Mouse (Mus musculus) CH12.LX (cell line): Measurements from ENCODE around the gene Wnk2. TPM values are rescaled to one million over a fixed set of nuclear protein-coding genes. Genes with fewer than 3 reads are reported as not detected.
"Not testable (repeated sequence)": the region's sequence is repeated elsewhere in the genome, so short reads cannot be mapped to it uniquely, and the experiment has no call there.

Source experiments
- DNase-seq: peaks from one replicate; pipeline ENCODE4 v3.0.0-alpha.2; 2013; ENCODE audit errors: extremely low read depth
- H3K27ac ChIP-seq: 2 replicates; pipeline ENCODE4 v1.5.1; 2012; ENCODE audit warnings: low read depth, mild to moderate bottlenecking, control low read depth, moderate library complexity; ENCODE audit not compliant: insufficient read depth
- H3K27me3 ChIP-seq: replicated peaks from 2 replicates; pipeline ENCODE3; 2012; ENCODE audit warnings: inconsistent platforms
- H3K36me3 ChIP-seq, 2 experiments: replicated peaks in 1 of 2; 2 replicates each; pipeline versions ENCODE3 to v1.6.1; 2012; ENCODE audit warnings: inconsistent platforms in 1 of 2, low read length in 1 of 2, mild to moderate bottlenecking in 1 of 2, mixed read lengths in 1 of 2, moderate library complexity in 1 of 2; ENCODE audit not compliant: control insufficient read depth in 1 of 2, insufficient read depth in 1 of 2
- H3K4me1 ChIP-seq, 2 experiments: 2 replicates each; pipeline ENCODE4 v1.6.1; 2012; ENCODE audit warnings: inconsistent platforms in 1 of 2, moderate library complexity in 1 of 2; ENCODE audit not compliant: insufficient read depth in 2 of 2, control insufficient read depth in 1 of 2
- H3K4me2 ChIP-seq: 2 replicates; pipeline ENCODE4 v1.6.1; 2012; ENCODE audit warnings: low read depth, mild to moderate bottlenecking, control low read depth; ENCODE audit not compliant: poor library complexity, insufficient read depth, severe bottlenecking
- H3K4me3 ChIP-seq, 3 experiments: fragments of 150-350 bp in 1 of 3; sonication (generic) in 1 of 3; replicated peaks in 1 of 3; 2 replicates each; pipeline versions ENCODE3 to v1.5.1; 2011 to 2012; ENCODE audit warnings: low read depth in 2 of 3, low read length in 2 of 3, mild to moderate bottlenecking in 2 of 3, moderate library complexity in 2 of 3, control low read depth in 1 of 3, improper control_type of control experiment in 1 of 3, inconsistent platforms in 1 of 3, mixed read lengths in 1 of 3; ENCODE audit not compliant: poor library complexity in 1 of 3
- H3K79me2 ChIP-seq: replicated peaks from 2 replicates; pipeline ENCODE4 v1.6.1; 2012; ENCODE audit warnings: mild to moderate bottlenecking, moderate library complexity; ENCODE audit not compliant: control insufficient read depth, poor library complexity, insufficient read depth, severe bottlenecking; ENCODE audit errors: extremely low read depth
- H3K9ac ChIP-seq: 2 replicates; pipeline ENCODE4 v1.6.1; 2012; ENCODE audit warnings: low read depth, mild to moderate bottlenecking, control low read depth, moderate library complexity; ENCODE audit not compliant: insufficient read depth
- H3K9me3 ChIP-seq: replicated peaks from 2 replicates; pipeline ENCODE3; 2012; ENCODE audit warnings: low read length, inconsistent platforms, mixed read lengths
- BHLHE40 ChIP-seq: IDR thresholded peaks from 2 replicates; pipeline ENCODE4 v1.6.1; 2011; ENCODE audit warnings: mild to moderate bottlenecking, low read depth, low read length, improper control_type of control experiment
- CHD1 ChIP-seq: IDR thresholded peaks from 2 replicates; pipeline ENCODE4 v1.6.1; 2012; ENCODE audit warnings: low read depth, low read length, improper control_type of control experiment, inconsistent platforms
- CTCF ChIP-seq, 2 experiments: IDR thresholded peaks in 1 of 2; conservative IDR thresholded peaks in 1 of 2; 2 replicates each; pipeline ENCODE4 v1.5.1; 2011 to 2012; ENCODE audit warnings: low read depth in 2 of 2, low read length in 2 of 2, improper control_type of control experiment in 1 of 2, inconsistent platforms in 1 of 2, mild to moderate bottlenecking in 1 of 2, moderate library complexity in 1 of 2
- E2F4 ChIP-seq: IDR thresholded peaks from 2 replicates; pipeline ENCODE4 v1.6.1; 2011; ENCODE audit warnings: low read depth, low read length, improper control_type of control experiment; ENCODE audit not compliant: insufficient replicate concordance
- ELF1 ChIP-seq: IDR thresholded peaks from 2 replicates; pipeline ENCODE4 v1.6.1; 2014; ENCODE audit warnings: low read depth, mild to moderate bottlenecking, inconsistent platforms, low read length, improper control_type of control experiment
- ETS1 ChIP-seq: conservative IDR thresholded peaks from 2 replicates; pipeline ENCODE4 v1.6.1; 2012; ENCODE audit warnings: low read depth, mild to moderate bottlenecking, inconsistent platforms, low read length, improper control_type of control experiment, moderate library complexity
- GABPA ChIP-seq: IDR thresholded peaks from 2 replicates; pipeline ENCODE4 v1.6.1; 2012; ENCODE audit warnings: low read depth, low read length, improper control_type of control experiment, inconsistent platforms; ENCODE audit not compliant: insufficient replicate concordance
- JUN ChIP-seq: IDR thresholded peaks from 2 replicates; pipeline ENCODE4 v1.6.1; 2011; ENCODE audit warnings: low read depth, mild to moderate bottlenecking, low read length, improper control_type of control experiment, moderate library complexity; ENCODE audit not compliant: insufficient read depth
- JUND ChIP-seq: conservative IDR thresholded peaks from 2 replicates; pipeline ENCODE4 v1.6.1; 2011; ENCODE audit warnings: low read depth, low read length, improper control_type of control experiment
- KAT2A ChIP-seq: IDR thresholded peaks from 2 replicates; pipeline ENCODE4 v1.6.1; 2012; ENCODE audit warnings: low read length, improper control_type of control experiment, inconsistent platforms; ENCODE audit not compliant: insufficient replicate concordance
- MAX ChIP-seq: IDR thresholded peaks from 2 replicates; pipeline ENCODE4 v1.6.1; 2011; ENCODE audit warnings: low read length, improper control_type of control experiment
- MXI1 ChIP-seq: IDR thresholded peaks from 2 replicates; pipeline ENCODE4 v1.6.1; 2011; ENCODE audit warnings: mild to moderate bottlenecking, low read depth, low read length, improper control_type of control experiment
- NELFE ChIP-seq: IDR thresholded peaks from 2 replicates; pipeline ENCODE4 v1.6.1; 2011; ENCODE audit warnings: low read depth, low read length, improper control_type of control experiment
- NRF1 ChIP-seq: IDR thresholded peaks from 2 replicates; pipeline ENCODE4 v1.6.1; 2014; ENCODE audit warnings: low read depth, mild to moderate bottlenecking, inconsistent platforms, low read length, improper control_type of control experiment, moderate library complexity
- POLR2AphosphoS2 ChIP-seq: IDR thresholded peaks from 2 replicates; pipeline ENCODE4 v1.6.1; 2011; ENCODE audit warnings: low read depth, low read length, improper control_type of control experiment
- RAD21 ChIP-seq: IDR thresholded peaks from 2 replicates; pipeline ENCODE4 v1.6.1; 2011; ENCODE audit warnings: low read depth, mild to moderate bottlenecking, low read length, improper control_type of control experiment, moderate library complexity
- SIN3A ChIP-seq: IDR thresholded peaks from 2 replicates; pipeline ENCODE4 v1.6.1; 2012; ENCODE audit warnings: low read length, improper control_type of control experiment, inconsistent platforms
- SMC3 ChIP-seq: IDR thresholded peaks from 2 replicates; pipeline ENCODE4 v1.6.1; 2011; ENCODE audit warnings: low read depth, low read length, improper control_type of control experiment
- UBTF ChIP-seq: IDR thresholded peaks from 2 replicates; pipeline ENCODE4 v1.6.1; 2012; ENCODE audit warnings: low read depth, mild to moderate bottlenecking, inconsistent platforms, low read length, improper control_type of control experiment, moderate library complexity
- ZMIZ1 ChIP-seq: IDR thresholded peaks from 2 replicates; pipeline ENCODE4 v1.6.1; 2012; ENCODE audit warnings: low read depth, mild to moderate bottlenecking, inconsistent platforms, low read length, improper control_type of control experiment
- dilution Hi-C: fragments of 300-500 bp; cut with MboI; formaldehyde crosslinking; loops from 2 replicates; pipeline ENCODE4 v1.14.3; 2020; ENCODE audit warnings: low sequenced_read_pairs; ENCODE audit not compliant: extremely low pct_unique_long_range_greater_than_20kb, extremely low pct_ligation_motif_present
- in situ Hi-C: fragments of 300-500 bp; cut with MboI; formaldehyde crosslinking; loops from 3 replicates; pipeline ENCODE4 v1.14.3; 2019; ENCODE audit warnings: low sequenced_read_pairs, low pct_ligation_motif_present, low pct_unique_long_range_greater_than_20kb, mixed read lengths
- polyA plus RNA-seq: library from polyadenylated mRNA; unstranded; fragments of >175 nt; gene quantifications from 2 replicates; pipeline ENCODE4 v1.2.1, GENCODE M21; 2012; ENCODE audit warnings: low read depth; ENCODE audit not compliant: insufficient read length
- total RNA-seq, 2 experiments: library from RNA; depleted of rRNA; stranded (reverse); fragments of 300-350 nt in 1 of 2; fragments of >200 nt in 1 of 2; gene quantifications; 2 replicates each; pipeline ENCODE4 v1.2.3; 2012 to 2014

Gene Wnk2
- total and polyA plus RNA-seq, 3 experiments, result 0.04 TPM; not detected in 2

- Histone ChIP-seq H3K27me3 (peaks cover 34% of the 10 kb centered on the region), H3K4me1 (no peaks in the 10 kb centered on the region), H3K9me3 (peaks cover 4% of the 10 kb centered on the region), H3K79me2 (no peaks in the 10 kb centered on the region), H3K36me3 (no peaks in the 10 kb centered on the region), H3K4me3 (no peak overlapping the region), H3K9ac (no peak overlapping the region), H3K4me2 (no peak overlapping the region), H3K27ac (no peak overlapping the region)
- in situ Hi-C loops, result loop anchor here (10.0 kb wide), 1 partner anchor 118 kb away; no protein-coding TSS in a partner anchor
- no peak for DNase-seq
- dilution Hi-C loops, result no loop called here
- TF ChIP-seq MAX (no peak), CHD1 (no peak), MXI1 (no peak), ZMIZ1 (no peak), E2F4 (no peak), JUN (no peak), KAT2A (no peak), ETS1 (no peak), JUND (no peak), SIN3A (no peak), UBTF (no peak), SMC3 (no peak), NRF1 (no peak), GABPA (no peak), POLR2AphosphoS2 (no peak), NELFE (no peak), CTCF (conservative IDR thresholded peaks at IDR 0.05 in 1 of 2, IDR thresholded peaks at IDR 0.05 in 1 of 2; ENCODE audit: low read depth in 2 of 2, low read length in 2 of 2) (no peak), RAD21 (no peak), BHLHE40 (no peak), ELF1 (no peak)
These were observed 91.5 kb downstream of the Wnk2 start for GRCm38 (mm10) chr13:49056304-49056703.

GRCm38 (mm10) chr13:49054753-49055152 lies 93.1 kb downstream of the Wnk2 start:
- H3K4me1 ChIP-seq, H3K9me3 ChIP-seq, H3K27ac ChIP-seq, DNase-seq, H3K79me2 ChIP-seq, dilution Hi-C loops, H3K4me3 ChIP-seq, H3K9ac ChIP-seq, H3K4me2 ChIP-seq, H3K36me3 ChIP-seq: not testable (repeated sequence)
- peaks cover 38% of the 10 kb centered on the region for H3K27me3 ChIP-seq
- in situ Hi-C loops, result loop anchor here (10.0 kb wide), 1 partner anchor 120 kb away; no protein-coding TSS in a partner anchor
